Mouse (Mus musculus) midbrain, embryonic 16.5 days (tissue): ENCODE results near the gene Cd52. TPM values are rescaled to one million over a fixed set of nuclear protein-coding genes. Genes with fewer than 3 reads are reported as not detected.

Source experiments
- ATAC-seq: fragments of 200-750 bp; cut with Nextera tagmentation; 2 replicates; pipeline ENCODE4 v1.8.0; 2017; ENCODE audit warnings: moderate TSS enrichment
- H3K27ac ChIP-seq: fragments of 300-500 bp; sonication (generic); 2 replicates; pipeline ENCODE4 v1.5.1; 2014; ENCODE audit warnings: mild to moderate bottlenecking, low read length, mixed read lengths
- H3K27me3 ChIP-seq: fragments of 300-500 bp; sonication (generic); 2 replicates; pipeline ENCODE4 v1.6.1; 2014; ENCODE audit warnings: low read depth, low read length, mixed read lengths; ENCODE audit not compliant: control insufficient read depth, insufficient read depth
- H3K36me3 ChIP-seq: fragments of 300-500 bp; sonication (generic); 2 replicates; pipeline ENCODE4 v1.6.1; 2014; ENCODE audit warnings: mild to moderate bottlenecking, low read length, moderate library complexity, mixed read lengths; ENCODE audit not compliant: control insufficient read depth, insufficient read depth
- H3K4me1 ChIP-seq: fragments of 300-500 bp; sonication (generic); 2 replicates; pipeline ENCODE4 v1.6.1; 2014; ENCODE audit warnings: mild to moderate bottlenecking, low read length, mixed read lengths; ENCODE audit not compliant: control insufficient read depth, insufficient read depth
- H3K4me2 ChIP-seq: fragments of 300-500 bp; sonication (generic); 2 replicates; pipeline ENCODE4 v1.6.1; 2014; ENCODE audit warnings: mild to moderate bottlenecking, low read length, mixed read lengths
- H3K4me3 ChIP-seq: fragments of 300-500 bp; sonication (generic); 2 replicates; pipeline ENCODE4 v1.5.1; 2014; ENCODE audit warnings: low read depth, mild to moderate bottlenecking, low read length, moderate library complexity, mixed read lengths
- H3K9ac ChIP-seq: fragments of 300-500 bp; sonication (generic); 2 replicates; pipeline ENCODE4 v1.6.1; 2014; ENCODE audit warnings: low read depth, low read length, mixed read lengths
- H3K9me3 ChIP-seq: fragments of 300-500 bp; sonication (generic); replicated peaks from 2 replicates; pipeline ENCODE4 v1.6.1; 2014; ENCODE audit warnings: mild to moderate bottlenecking, low read length, mixed read lengths; ENCODE audit not compliant: control insufficient read depth, poor library complexity, severe bottlenecking
- WGBS: fragments of 180-500 bp; shearing (Covaris S2); extraction: QIAGEN DNeasy Blood & Tissue Kit; methylation state at CpG from one replicate; pipeline ENCODE4 v1.1.7; 2014; 5-methylcytosine and 5-hydroxymethylcytosine counted together
- polyA plus RNA-seq: library from polyadenylated mRNA; unstranded; fragments of >200 nt; fragmentation: Nextera tagmentation; extraction: Ambion mirVana; gene quantifications from 2 replicates; pipeline ENCODE4 v1.2.1, GENCODE M21; 2015

The Cd52 gene
- polyA plus RNA-seq, 1 experiment from 2014 or later = 2.1 TPM

GRCm38 (mm10) chr4:134101979-134102741, 7.3 kb upstream of the Cd52 start, which contains the start of gene Ubxn11:
Gene Ubxn11 (plus strand): TSS chr4:134102570.
- 17% methylated on average over 34 of the region's 34 CpGs for WGBS
- no peaks in the 10 kb centered on the region for H3K36me3 ChIP-seq
- H3K4me1 ChIP-seq = peaks cover 7% of the 10 kb centered on the region
- peak within 1 kb of the TSS; percentile 64 for H3K4me2 ChIP-seq
- no peaks in the 10 kb centered on the region for H3K27me3 ChIP-seq
- H3K4me3 ChIP-seq = peak within 1 kb of the TSS; percentile 73
- no peaks in the 10 kb centered on the region for H3K9me3 ChIP-seq
- H3K9ac ChIP-seq = peak within 1 kb of the TSS; percentile 70
- ATAC-seq = peak; percentile 98
- H3K27ac ChIP-seq = 0 out of 2 replicates have a peak within 1 kb of the TSS, but pooled peaks have one; percentile 58

- WGBS = 77% methylated on average over 4 of the region's 4 CpGs
- no peak overlapping the region for H3K4me3 ChIP-seq
These were observed 5.4 kb upstream of the Cd52 start for GRCm38 (mm10) chr4:134100245-134100644.

GRCm38 (mm10) chr4:134098628-134099027, 3.7 kb upstream of the Cd52 start:
- peaks cover 7% of the 10 kb centered on the region for H3K4me1 ChIP-seq
- no peak overlapping the region for H3K27ac ChIP-seq
- no peak overlapping the region for H3K4me3 ChIP-seq
- no peak for ATAC-seq
- no peak overlapping the region for H3K4me2 ChIP-seq
- H3K9me3 ChIP-seq = no peaks in the 10 kb centered on the region
- 75% methylated on average over 8 of the region's 8 CpGs for WGBS
- H3K27me3 ChIP-seq = no peaks in the 10 kb centered on the region
- no peaks in the 10 kb centered on the region for H3K36me3 ChIP-seq
- no peak overlapping the region for H3K9ac ChIP-seq

More at GRCm38 (mm10) chr4:134100245-134100644, 5.4 kb upstream of the Cd52 start:
- no peak for ATAC-seq
- H3K36me3 ChIP-seq = no peaks in the 10 kb centered on the region
- H3K9me3 ChIP-seq = no peaks in the 10 kb centered on the region
- no peak overlapping the region for H3K27ac ChIP-seq
- H3K9ac ChIP-seq = no peak overlapping the region
- H3K4me2 ChIP-seq = no peak overlapping the region
- H3K27me3 ChIP-seq = no peaks in the 10 kb centered on the region
- peaks cover 7% of the 10 kb centered on the region for H3K4me1 ChIP-seq

GRCm38 (mm10) chr4:134097015-134097608, 2.2 kb upstream of the Cd52 start:
- Histone ChIP-seq H3K36me3 (no peaks in the 10 kb centered on the region), H3K9me3 (no peaks in the 10 kb centered on the region), H3K27ac (no peak overlapping the region), H3K4me1 (no peaks in the 10 kb centered on the region), H3K9ac (no peak overlapping the region), H3K27me3 (no peaks in the 10 kb centered on the region), H3K4me3 (no peak overlapping the region), H3K4me2 (no peak overlapping the region)
- WGBS = 79% methylated on average over 5 of the region's 5 CpGs
- ATAC-seq = no peak

- Histone ChIP-seq H3K9ac (no peak overlapping the region), H3K27ac (no peak overlapping the region), H3K4me3 (no peak overlapping the region), H3K36me3 (no peaks in the 10 kb centered on the region), H3K4me1 (no peaks in the 10 kb centered on the region), H3K9me3 (no peaks in the 10 kb centered on the region), H3K27me3 (no peaks in the 10 kb centered on the region), H3K4me2 (no peak overlapping the region)
- no peak for ATAC-seq
- 79% methylated on average over 3 of the region's 3 CpGs for WGBS
These were observed 1.2 kb upstream of the Cd52 start for GRCm38 (mm10) chr4:134096120-134096519.

- no peaks in the 10 kb centered on the region for H3K4me1 ChIP-seq
- H3K4me2 ChIP-seq = no peak overlapping the region
- WGBS = 92% methylated on average over 7 of the region's 7 CpGs
- H3K27ac ChIP-seq = no peak overlapping the region
- no peak for ATAC-seq
- H3K4me3 ChIP-seq = no peak overlapping the region
- no peaks in the 10 kb centered on the region for H3K9me3 ChIP-seq
- no peak overlapping the region for H3K9ac ChIP-seq
- no peaks in the 10 kb centered on the region for H3K36me3 ChIP-seq
- no peaks in the 10 kb centered on the region for H3K27me3 ChIP-seq
These were observed 798 bp downstream of the Cd52 start for GRCm38 (mm10) chr4:134094004-134094564.

GRCm38 (mm10) chr4:134092382-134093288, 2.2 kb downstream of the Cd52 start:
- Histone ChIP-seq H3K4me2 (no peak overlapping the region), H3K27me3 (no peaks in the 10 kb centered on the region), H3K4me1 (no peaks in the 10 kb centered on the region), H3K9ac (no peak overlapping the region), H3K9me3 (no peaks in the 10 kb centered on the region), H3K4me3 (no peak overlapping the region), H3K36me3 (no peaks in the 10 kb centered on the region), H3K27ac (no peak overlapping the region)
- WGBS = 67% methylated on average over 6 of the region's 6 CpGs
- no peak for ATAC-seq

GRCm38 (mm10) chr4:134091225-134091529, 3.7 kb downstream of the Cd52 start:
- Histone ChIP-seq H3K36me3 (no peaks in the 10 kb centered on the region), H3K4me1 (no peaks in the 10 kb centered on the region), H3K4me3 (no peak overlapping the region), H3K27me3 (no peaks in the 10 kb centered on the region), H3K27ac (no peak overlapping the region), H3K9me3 (no peaks in the 10 kb centered on the region), H3K9ac (no peak overlapping the region), H3K4me2 (no peak overlapping the region)
- WGBS = 86% methylated on average over 6 of the region's 6 CpGs
- no peak for ATAC-seq
